Mouse (Mus musculus): ENCODE data around the gene Kcnn1. TPM values are rescaled to one million over a fixed set of nuclear protein-coding genes. Genes with fewer than 3 reads are reported as not detected.

Gene Kcnn1
- polyA plus RNA-seq, 1 experiment from 2014 or later = 9.0 TPM

GRCm38 (mm10) chr8:70902211-70902610, 39.2 kb upstream of the Kcnn1 start:
- WGBS = 43% methylated on average over 5 of the region's 5 CpGs
- H3K4me3 ChIP-seq (ENCODE audit: low read depth, low read length) = no peak overlapping the region
- no peaks in the 10 kb centered on the region for H3K9me3 ChIP-seq (ENCODE audit: control insufficient read depth, low read length)
- H3K9ac ChIP-seq (ENCODE audit: low read length) = no peak overlapping the region
- no peak for DNase-seq (ENCODE audit: low spot score)
- H3K27me3 ChIP-seq (ENCODE audit: control insufficient read depth, insufficient read depth, low read length) = no peaks in the 10 kb centered on the region
- H3K36me3 ChIP-seq (ENCODE audit: control insufficient read depth, insufficient read depth, low read length) = no peaks in the 10 kb centered on the region
- no peak overlapping the region for H3K27ac ChIP-seq (ENCODE audit: low read depth, low read length)
- H3K4me1 ChIP-seq (replicated peaks; ENCODE audit: control insufficient read depth, insufficient read depth, low read length) = peaks cover 6% of the 10 kb centered on the region
- no peak for ATAC-seq (replicated peaks; ENCODE audit: low FRiP score)
- H3K4me2 ChIP-seq (ENCODE audit: low read depth, low read length, severe bottlenecking) = no peak overlapping the region

GRCm38 (mm10) chr8:70900872-70901387, 37.9 kb upstream of the Kcnn1 start:
- Histone ChIP-seq H3K9me3 (ENCODE audit: control insufficient read depth, low read length) (no peaks in the 10 kb centered on the region), H3K4me1 (replicated peaks; ENCODE audit: control insufficient read depth, insufficient read depth, low read length) (peaks cover 3% of the 10 kb centered on the region), H3K36me3 (ENCODE audit: control insufficient read depth, insufficient read depth, low read length) (no peaks in the 10 kb centered on the region), H3K4me3 (ENCODE audit: low read depth, low read length) (no peak overlapping the region), H3K27ac (ENCODE audit: low read depth, low read length) (no peak overlapping the region), H3K9ac (ENCODE audit: low read length) (no peak overlapping the region), H3K4me2 (ENCODE audit: low read depth, low read length, severe bottlenecking) (no peak overlapping the region), H3K27me3 (ENCODE audit: control insufficient read depth, insufficient read depth, low read length) (no peaks in the 10 kb centered on the region)
- 77% methylated on average over 2 of the region's 2 CpGs for WGBS
- DNase-seq (ENCODE audit: low spot score) (no peak), ATAC-seq (replicated peaks; ENCODE audit: low FRiP score) (no peak)

- Histone ChIP-seq H3K27ac (ENCODE audit: low read depth, low read length) (no peak overlapping the region), H3K9ac (ENCODE audit: low read length) (0 out of 2 replicates have a peak overlapping the region, but pooled peaks have one; percentile 27), H3K4me2 (ENCODE audit: low read depth, low read length, severe bottlenecking) (no peak overlapping the region), H3K4me3 (ENCODE audit: low read depth, low read length) (no peak overlapping the region), H3K36me3 (ENCODE audit: control insufficient read depth, insufficient read depth, low read length) (peaks cover 4% of the 10 kb centered on the region), H3K27me3 (ENCODE audit: control insufficient read depth, insufficient read depth, low read length) (no peaks in the 10 kb centered on the region), H3K4me1 (replicated peaks; ENCODE audit: control insufficient read depth, insufficient read depth, low read length) (peaks cover 3% of the 10 kb centered on the region), H3K9me3 (ENCODE audit: control insufficient read depth, low read length) (no peaks in the 10 kb centered on the region)
- DNase-seq (ENCODE audit: low spot score) (no peak), ATAC-seq (replicated peaks; ENCODE audit: low FRiP score) (no peak)
- WGBS = 86% methylated on average over 2 of the region's 2 CpGs
These were observed 36.2 kb upstream of the Kcnn1 start for GRCm38 (mm10) chr8:70899226-70899625.

GRCm38 (mm10) chr8:70898661-70899198, 35.7 kb upstream of the Kcnn1 start:
- no peak overlapping the region for H3K4me2 ChIP-seq (ENCODE audit: low read depth, low read length, severe bottlenecking)
- H3K27me3 ChIP-seq (ENCODE audit: control insufficient read depth, insufficient read depth, low read length) = no peaks in the 10 kb centered on the region; the same call in 1 of the 2 replicates
- no peaks in the 10 kb centered on the region for H3K9me3 ChIP-seq (ENCODE audit: control insufficient read depth, low read length)
- 57% methylated on average over 2 of the region's 2 CpGs for WGBS
- H3K27ac ChIP-seq (ENCODE audit: low read depth, low read length) = no peak overlapping the region
- ATAC-seq (replicated peaks; ENCODE audit: low FRiP score) (no peak), DNase-seq (ENCODE audit: low spot score) (no peak)
- H3K4me3 ChIP-seq (ENCODE audit: low read depth, low read length) = no peak overlapping the region
- peak overlapping the region; percentile 33; the same call in 1 of the 2 replicates for H3K9ac ChIP-seq (ENCODE audit: low read length)
- H3K36me3 ChIP-seq (ENCODE audit: control insufficient read depth, insufficient read depth, low read length) = peaks cover 7% of the 10 kb centered on the region
- H3K4me1 ChIP-seq (replicated peaks; ENCODE audit: control insufficient read depth, insufficient read depth, low read length) = peaks cover 3% of the 10 kb centered on the region

- H3K4me1 ChIP-seq (replicated peaks; ENCODE audit: control insufficient read depth, insufficient read depth, low read length) = peaks cover 3% of the 10 kb centered on the region
- H3K4me3 ChIP-seq (ENCODE audit: low read depth, low read length) = peak overlapping the region; percentile 71
- peaks cover 7% of the 10 kb centered on the region for H3K27me3 ChIP-seq (ENCODE audit: control insufficient read depth, insufficient read depth, low read length)
- no peaks in the 10 kb centered on the region for H3K9me3 ChIP-seq (ENCODE audit: control insufficient read depth, low read length)
- peaks cover 7% of the 10 kb centered on the region for H3K36me3 ChIP-seq (ENCODE audit: control insufficient read depth, insufficient read depth, low read length)
- peak; percentile 93 for DNase-seq (ENCODE audit: low spot score)
- peak overlapping the region; percentile 70 for H3K4me2 ChIP-seq (ENCODE audit: low read depth, low read length, severe bottlenecking)
- ATAC-seq (replicated peaks; ENCODE audit: low FRiP score) = peak; percentile 68
- H3K9ac ChIP-seq (ENCODE audit: low read length) = peak overlapping the region; percentile 70
- whole genome bisulfite sequencing = under 1% methylated on average over 20 of the region's 20 CpGs
- H3K27ac ChIP-seq (ENCODE audit: low read depth, low read length) = peak overlapping the region; percentile 58
These were observed 34.8 kb upstream of the Kcnn1 start for GRCm38 (mm10) chr8:70897681-70898413.

- Histone ChIP-seq H3K4me2 (ENCODE audit: low read depth, low read length, severe bottlenecking) (peak within 1 kb of the TSS; percentile 84), H3K9me3 (ENCODE audit: control insufficient read depth, low read length) (no peaks in the 10 kb centered on the region), H3K27me3 (ENCODE audit: control insufficient read depth, insufficient read depth, low read length) (peaks cover 14% of the 10 kb centered on the region), H3K9ac (ENCODE audit: low read length) (peak within 1 kb of the TSS; percentile 94), H3K27ac (ENCODE audit: low read depth, low read length) (peak within 1 kb of the TSS; percentile 58), H3K36me3 (ENCODE audit: control insufficient read depth, insufficient read depth, low read length) (peaks cover 7% of the 10 kb centered on the region), H3K4me3 (ENCODE audit: low read depth, low read length) (peak within 1 kb of the TSS; percentile 71), H3K4me1 (replicated peaks; ENCODE audit: control insufficient read depth, insufficient read depth, low read length) (peaks cover 10% of the 10 kb centered on the region)
- peak; percentile 97 for ATAC-seq (replicated peaks; ENCODE audit: low FRiP score)
- WGBS = under 1% methylated on average over 60 of the region's 60 CpGs
- peak; percentile 95 for DNase-seq (ENCODE audit: low spot score)
These were observed 34.1 kb upstream of the Kcnn1 start, which contains the start of gene Rpl18a for GRCm38 (mm10) chr8:70897021-70897680. TSS of gene Rpl18a (minus strand) at chr8:70897412.

- Histone ChIP-seq H3K36me3 (ENCODE audit: control insufficient read depth, insufficient read depth, low read length) (peaks cover 7% of the 10 kb centered on the region), H3K27ac (ENCODE audit: low read depth, low read length) (no peak overlapping the region), H3K27me3 (ENCODE audit: control insufficient read depth, insufficient read depth, low read length) (peaks cover 21% of the 10 kb centered on the region), H3K4me3 (ENCODE audit: low read depth, low read length) (peak overlapping the region; percentile 71), H3K9ac (ENCODE audit: low read length) (peak overlapping the region; percentile 94), H3K4me2 (ENCODE audit: low read depth, low read length, severe bottlenecking) (peak overlapping the region; percentile 84), H3K4me1 (replicated peaks; ENCODE audit: control insufficient read depth, insufficient read depth, low read length) (peaks cover 12% of the 10 kb centered on the region), H3K9me3 (ENCODE audit: control insufficient read depth, low read length) (no peaks in the 10 kb centered on the region)
- no peak for ATAC-seq (replicated peaks; ENCODE audit: low FRiP score)
- WGBS = 5% methylated on average over 25 of the region's 25 CpGs
- peak; percentile 57 for DNase-seq (ENCODE audit: low spot score)
These were observed 33.4 kb upstream of the Kcnn1 start for GRCm38 (mm10) chr8:70896316-70897020.

Data from forebrain, embryonic 11.5 days (tissue).